Mouse (Mus musculus) gastrocnemius, postnatal 36 days (tissue): ENCODE measurements around the gene Tas2r106. TPM values are rescaled to one million over a fixed set of nuclear protein-coding genes. Genes with fewer than 3 reads are reported as not detected.

Experiments used
- DNase-seq, 2 experiments: peaks; one replicate each; pipeline ENCODE4 v3.0.0; 2022
- intact Hi-C: fragments of 180-260 bp; cut with DNase I; formaldehyde crosslinking; loops from one replicate; pipeline ENCODE4 v1.15.1; 2025
- long read RNA-seq, 2 experiments: library from polyadenylated mRNA; stranded (forward); transcript quantifications; one replicate each; pipeline ENCODE4 v2.0.0; 2021
- total RNA-seq, 2 experiments: library from RNA; stranded (reverse); gene quantifications; 2 replicates each; pipeline ENCODE4 v1.2.3; 2021

The Tas2r106 gene
- not detected for total RNA-seq
- long read RNA-seq, experiment 1: 0 reads
- long read RNA-seq, experiment 2: 0 reads

- no peak for DNase-seq
- intact Hi-C loops: no loop called here
Measured at GRCm38 (mm10) chr6:131678786-131679185, at the start of gene Tas2r106. Gene Tas2r106, minus strand, starts transcription at chr6:131678886.

GRCm38 (mm10) chr6:131712803-131713202 is 34.1 kb upstream of the Tas2r106 start:
- DNase-seq: no peak
- intact Hi-C loops: no loop called here

GRCm38 (mm10) chr6:131689963-131690362 is 11.3 kb upstream of the Tas2r106 start, which contains the start of gene Tas2r114:
Gene Tas2r114, minus strand, starts transcription at chr6:131690063.
- DNase-seq: no peak
- intact Hi-C loops: no loop called here

- DNase-seq: no peak
- intact Hi-C loops: no loop called here
Measured at GRCm38 (mm10) chr6:131687395-131687794, 8.7 kb upstream of the Tas2r106 start, which contains the start of gene Tas2r105. Gene Tas2r105, minus strand, starts transcription at chr6:131687495.

GRCm38 (mm10) chr6:131685644-131686043 is 7.0 kb upstream of the Tas2r106 start, which contains the start of gene Tas2r104:
Gene Tas2r104, minus strand, starts transcription at chr6:131685744.
- DNase-seq: no peak
- intact Hi-C loops: no loop called here

GRCm38 (mm10) chr6:131660049-131660448 is 18.6 kb downstream of the Tas2r106 start, which contains the start of gene Tas2r107:
Gene Tas2r107, minus strand, starts transcription at chr6:131660149.
- intact Hi-C loops: no loop called here

GRCm38 (mm10) chr6:131630812-131631211 is 47.9 kb downstream of the Tas2r106 start, which contains the start of gene Tas2r130:
Gene Tas2r130, minus strand, starts transcription at chr6:131630912.
- intact Hi-C loops: no loop called here
- no peak for DNase-seq

More at GRCm38 (mm10) chr6:131660049-131660448, 18.6 kb downstream of the Tas2r106 start, which contains the start of gene Tas2r107:
- DNase-seq: no peak

Other genes starting within 250 kb of the Tas2r106 start
- not detected for gene 5430401F13Rik, start 192.5 kb downstream of the Tas2r106 start, total RNA-seq
- gene Gm6619, start 192.5 kb downstream of the Tas2r106 start, total RNA-seq: not detected
- gene Tas2r130, start 48.0 kb downstream of the Tas2r106 start, total RNA-seq: not detected
- gene Tas2r107, start 18.7 kb downstream of the Tas2r106 start, total RNA-seq: not detected
- gene Tas2r104, start 6.9 kb upstream of the Tas2r106 start, total RNA-seq: not detected
- not detected for gene Tas2r105, start 8.6 kb upstream of the Tas2r106 start, total RNA-seq
- gene Tas2r114, start 11.2 kb upstream of the Tas2r106 start, total RNA-seq: not detected